Mouse (Mus musculus) lung, postnatal 14 days (tissue): ENCODE data around the gene Cd207.
A peak's percentile ranks its signal among the peaks of the same experiment; 100 is the strongest.

Experiments used
- DNase-seq: peaks from one replicate; pipeline ENCODE4 v3.0.0; 2021

Cd207 gene

DNA sequence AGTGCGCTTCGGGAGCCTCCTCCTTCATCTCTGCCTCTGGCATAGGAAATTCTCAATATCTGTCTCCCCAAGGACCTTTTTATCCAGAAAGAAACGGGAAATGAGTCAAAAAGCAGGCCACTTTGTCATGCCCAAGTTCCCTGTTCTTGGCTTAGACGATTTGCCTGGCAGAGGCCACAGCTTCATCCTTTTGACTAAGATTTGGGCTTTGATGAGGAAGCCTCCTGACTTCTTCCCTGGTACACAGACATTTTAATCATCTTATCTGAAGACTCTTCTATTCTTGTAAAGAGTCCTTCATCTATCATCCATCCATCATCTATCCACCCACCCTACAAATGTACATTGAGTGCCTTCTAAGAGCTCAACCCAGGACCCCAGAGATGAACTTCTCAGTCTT lies at the start of gene Cd207:
Gene Cd207, minus strand, starts transcription at position 101 of the 400 bp plus-strand sequence.
- DNase-seq = no peak

- no peak for DNase-seq
Observed at GRCm38 (mm10) chr6:83727178-83727577, 49.5 kb upstream of the Cd207 start.

DNA sequence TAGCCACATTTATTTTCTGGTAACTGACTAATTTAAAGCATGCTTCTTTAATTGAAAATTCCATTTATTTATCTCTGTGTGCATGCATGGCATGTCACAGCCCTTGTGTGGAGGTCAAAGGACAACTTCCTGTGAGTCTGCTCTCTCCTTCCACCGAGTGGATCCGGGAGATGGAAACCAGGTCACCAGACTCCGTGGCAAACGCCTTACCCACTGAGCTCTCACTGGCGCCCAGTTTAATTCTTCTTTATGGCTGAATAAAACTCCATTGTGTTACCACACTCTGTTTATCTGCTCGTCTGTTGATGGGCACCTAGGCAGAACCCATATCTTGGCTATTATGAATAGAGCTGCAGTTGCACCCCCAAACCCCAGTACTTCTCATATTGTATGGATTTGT lies 44.9 kb upstream of the Cd207 start:
- no peak for DNase-seq

GRCm38 (mm10) chr6:83717026-83717425 lies 39.4 kb upstream of the Cd207 start:
- DNase-seq = no peak

DNA sequence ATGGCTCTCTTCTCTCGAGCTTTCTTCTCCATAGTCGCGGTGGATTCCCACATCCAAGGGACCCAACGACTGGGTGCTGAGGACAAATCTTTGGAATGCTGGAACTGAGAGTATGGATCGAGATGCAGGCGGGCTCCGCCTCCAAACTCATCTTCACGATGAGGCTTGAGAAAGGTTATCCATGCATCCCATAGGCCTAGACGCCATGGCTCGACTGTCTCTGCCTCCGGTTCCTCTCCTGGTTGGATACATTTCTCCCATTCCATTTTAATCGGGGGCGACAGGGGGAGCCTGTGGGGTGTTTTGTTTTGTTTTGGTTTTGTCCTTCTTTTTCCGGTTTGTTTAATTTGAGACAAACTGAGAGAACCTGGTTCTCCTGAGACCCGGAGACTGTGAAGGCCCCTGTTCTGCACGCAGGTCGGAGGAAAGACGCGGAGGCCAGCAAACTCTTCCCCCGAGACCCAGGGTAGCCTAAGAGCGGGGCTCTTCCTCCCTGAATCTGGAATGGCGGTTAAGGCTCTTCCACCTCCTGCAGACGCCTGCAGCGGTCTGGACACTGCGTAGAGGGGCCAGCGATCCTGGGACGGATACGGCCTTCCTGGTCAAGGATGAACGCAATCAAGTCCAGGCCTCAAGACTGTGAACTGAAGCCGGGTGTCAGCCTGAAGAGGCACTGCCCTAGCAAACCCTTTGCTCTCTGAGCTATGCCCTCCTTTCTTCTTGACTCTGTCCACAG lies 38.0 kb upstream of the Cd207 start:
- DNase-seq = no peak

GRCm38 (mm10) chr6:83714221-83715123 lies 36.8 kb upstream of the Cd207 start:
- DNase-seq = no peak

DNA sequence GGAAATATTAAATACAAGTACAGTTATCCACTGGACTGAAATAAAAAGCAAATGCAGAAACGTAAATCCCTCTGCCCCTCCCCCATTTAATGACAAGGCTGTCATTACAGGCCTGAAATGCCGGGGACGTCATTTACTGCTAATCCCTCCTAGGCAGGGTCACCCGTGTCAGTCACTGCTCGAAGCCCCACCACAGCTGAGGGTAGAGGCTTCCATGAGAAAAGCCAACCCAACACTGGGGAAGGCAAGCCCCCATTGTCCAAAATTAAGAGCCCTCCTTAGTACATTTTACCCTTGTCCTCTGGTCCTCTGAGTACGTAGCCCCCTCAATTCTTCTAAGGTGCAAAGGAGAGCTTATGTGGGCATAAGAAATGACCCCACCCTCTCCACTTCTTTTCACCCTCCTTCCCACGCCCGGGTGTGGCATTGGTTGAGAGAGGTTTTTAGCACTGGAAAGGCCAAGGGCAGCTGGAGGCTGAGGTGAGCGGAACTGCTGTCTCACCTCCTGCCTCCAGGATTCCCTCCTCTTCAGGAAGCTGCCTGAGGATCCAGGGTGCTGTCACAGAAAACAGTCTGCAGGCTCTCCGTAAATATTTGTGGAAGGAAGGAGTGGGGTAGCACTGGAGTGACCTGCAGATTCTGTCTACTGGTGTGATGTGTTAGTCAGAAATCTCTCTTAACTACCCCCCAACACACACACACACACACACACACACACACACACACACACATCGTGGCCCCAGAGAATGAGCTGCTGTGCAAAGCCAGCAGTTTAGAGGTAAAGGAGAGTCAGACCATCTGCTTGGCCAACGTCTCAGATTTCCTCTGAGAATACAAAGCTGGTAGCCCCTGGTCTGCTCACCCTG lies 35.8 kb upstream of the Cd207 start:
- DNase-seq = no peak

- no peak for DNase-seq
Observed at GRCm38 (mm10) chr6:83711725-83712475, 34.2 kb upstream of the Cd207 start.

GRCm38 (mm10) chr6:83711067-83711675 lies 33.5 kb upstream of the Cd207 start, which contains the start of gene Vax2:
Vax2 (plus strand) TSS chr6:83711264.
- peak; percentile 70 for DNase-seq

- DNase-seq = no peak
Observed at GRCm38 (mm10) chr6:83710361-83711066, 32.9 kb upstream of the Cd207 start.

GRCm38 (mm10) chr6:83707738-83708510 lies 30.3 kb upstream of the Cd207 start:
- no peak for DNase-seq

GRCm38 (mm10) chr6:83704701-83705100 lies 27.0 kb upstream of the Cd207 start:
- DNase-seq = no peak

DNA sequence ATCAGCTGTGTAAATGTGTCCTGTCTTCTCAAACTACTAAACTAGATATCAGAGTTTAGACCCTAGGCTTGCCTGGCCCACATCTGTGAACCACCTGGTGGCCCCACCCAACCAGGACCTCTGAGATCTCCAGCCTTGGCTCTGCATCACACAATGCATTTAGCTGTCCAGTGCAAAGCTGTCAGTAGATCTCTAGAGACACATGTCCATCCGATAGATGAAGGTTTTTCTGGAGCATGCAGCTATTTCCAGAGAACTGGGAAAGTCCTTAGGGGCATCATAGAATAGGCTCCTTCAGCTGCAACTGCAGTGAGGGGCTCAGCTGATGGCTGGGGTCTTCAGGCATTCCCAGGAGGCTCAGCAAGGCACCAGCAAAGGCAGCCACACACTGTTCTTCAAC lies 26.6 kb upstream of the Cd207 start:
- DNase-seq = no peak

DNA sequence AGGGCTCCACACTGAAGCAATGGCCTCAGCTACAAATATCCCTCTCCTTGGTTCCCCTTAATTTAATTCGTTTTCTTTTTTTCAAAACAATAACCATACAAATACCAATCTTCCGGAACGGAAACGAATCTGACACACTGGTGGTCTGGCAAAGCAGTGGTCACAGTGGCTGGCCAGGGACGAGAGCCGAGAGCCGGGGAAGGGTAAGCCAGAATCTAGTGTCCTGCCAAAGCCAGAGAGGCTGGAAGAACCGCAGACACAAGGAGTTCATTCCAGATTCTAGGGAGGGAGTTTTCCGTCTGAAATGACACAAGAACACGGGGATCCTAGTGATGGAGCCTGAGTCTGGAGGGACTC lies 26.0 kb upstream of the Cd207 start:
- no peak for DNase-seq

DNA sequence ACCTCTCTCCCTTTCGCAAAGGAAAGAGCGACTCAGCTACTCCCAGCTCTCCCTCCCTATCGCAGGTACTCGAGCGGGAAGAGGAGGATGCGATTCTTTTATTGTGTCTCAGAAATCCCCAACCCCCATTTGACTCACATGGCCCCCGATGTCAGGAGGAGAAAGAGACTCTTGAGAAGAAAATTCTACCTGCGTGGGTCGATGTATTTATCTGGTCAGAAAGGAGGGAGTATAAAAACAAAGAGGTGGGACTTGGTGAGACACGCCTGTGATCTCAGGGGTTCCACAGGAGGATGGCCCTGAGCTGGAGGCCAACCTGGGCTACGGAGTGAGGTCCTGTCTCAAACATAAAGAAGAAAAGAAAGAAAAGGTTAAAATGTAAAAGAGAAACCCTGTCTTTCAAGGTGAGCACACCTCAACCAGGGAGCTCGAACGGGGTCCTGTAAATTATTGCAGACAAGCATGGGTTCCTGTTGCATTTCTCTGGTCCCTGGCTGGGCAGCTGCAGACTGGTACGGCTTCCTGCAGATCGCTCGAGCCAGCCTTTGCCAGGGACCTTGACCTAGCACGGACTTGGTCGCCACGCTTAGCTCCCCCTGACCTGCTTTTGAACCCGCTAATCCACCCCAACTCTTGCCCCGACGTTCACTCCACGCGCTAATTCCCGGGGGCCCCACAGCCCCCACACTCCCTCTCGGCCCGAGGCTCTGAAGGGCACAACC lies 25.5 kb upstream of the Cd207 start:
- DNase-seq = no peak

DNA sequence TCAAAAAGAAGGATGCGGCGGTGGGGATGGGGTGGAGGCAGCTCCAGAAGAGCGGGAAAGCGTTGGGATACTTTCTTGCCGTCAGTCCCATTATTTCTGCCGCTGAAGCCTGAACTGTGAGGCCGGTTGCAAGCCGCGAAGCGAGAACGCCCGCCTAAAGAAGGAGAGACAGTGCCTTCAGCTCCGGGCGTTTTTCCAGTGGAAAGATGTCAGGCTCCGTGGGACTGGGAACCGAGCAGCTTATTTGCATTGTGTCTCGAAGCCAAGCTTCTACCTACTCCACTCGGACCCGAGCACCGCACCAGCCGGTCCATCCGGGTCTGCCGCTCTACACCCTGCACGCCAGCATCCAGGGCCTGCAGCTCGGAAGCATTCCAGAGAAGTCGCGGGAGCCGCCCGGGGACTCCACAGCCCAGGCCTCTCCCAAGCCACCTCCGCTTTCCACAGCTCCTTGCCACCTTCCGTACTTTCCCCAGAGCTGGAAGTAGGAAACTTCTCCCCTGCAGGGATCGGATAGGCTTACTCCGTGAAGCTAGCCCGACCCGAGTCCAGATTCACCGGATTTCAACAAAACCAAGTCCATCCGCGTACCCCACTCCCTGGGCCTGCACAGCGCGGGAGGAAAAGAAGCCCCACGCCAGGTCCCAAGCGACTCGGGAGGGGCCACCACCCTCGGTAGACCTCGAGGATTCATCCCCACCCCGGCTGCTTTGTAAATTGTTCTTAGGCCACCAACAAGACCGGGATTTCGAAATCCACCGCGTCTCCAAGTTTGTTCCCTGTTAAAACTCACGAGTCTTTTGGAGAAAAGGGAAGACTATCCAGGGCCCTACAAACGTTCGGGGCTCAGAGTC lies 24.7 kb upstream of the Cd207 start:
- DNase-seq = no peak

- DNase-seq = no peak
Observed at GRCm38 (mm10) chr6:83701001-83701400, 23.3 kb upstream of the Cd207 start.

GRCm38 (mm10) chr6:83699971-83700370 lies 22.3 kb upstream of the Cd207 start:
- no peak for DNase-seq

DNA sequence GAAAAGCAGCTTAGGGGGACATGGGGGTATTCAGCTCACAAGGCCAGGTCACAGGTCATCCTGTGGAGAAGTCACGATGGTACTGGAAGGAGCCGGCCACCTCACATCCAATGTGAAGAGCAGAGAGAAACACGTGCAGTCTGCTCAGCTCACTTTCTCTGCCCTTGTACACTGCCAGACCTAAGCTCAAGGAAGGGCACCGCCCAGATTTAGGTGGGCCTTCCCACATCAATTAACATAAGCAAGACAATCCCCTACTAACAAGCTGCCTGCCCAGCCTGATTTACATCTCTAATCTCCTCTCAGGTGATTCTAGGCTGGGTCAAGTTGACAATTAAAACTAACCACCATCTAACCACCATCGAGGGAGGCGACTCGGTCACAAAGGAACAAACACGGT lies 20.3 kb upstream of the Cd207 start:
- DNase-seq = no peak
